Mouse (Mus musculus): ENCODE results near the gene Slc10a3. TPM values are rescaled to one million over a fixed set of nuclear protein-coding genes. Genes with fewer than 3 reads are reported as not detected.

Gene Slc10a3
- polyA plus RNA-seq, 1 experiment from 2014 or later, result 16.6 TPM

- H3K27ac ChIP-seq, result no peak overlapping the region
- peak; percentile 65 for ATAC-seq
- H3K27me3 ChIP-seq (replicated peaks), result no peaks in the 10 kb centered on the region
- H3K4me1 ChIP-seq (replicated peaks), result no peaks in the 10 kb centered on the region
- H3K36me3 ChIP-seq, result no peaks in the 10 kb centered on the region
- peak overlapping the region; percentile 48 for H3K9ac ChIP-seq
- 24% methylated on average over 13 of the region's 13 CpGs for WGBS
- H3K4me3 ChIP-seq (replicated peaks), result peak overlapping the region; percentile 42
- H3K4me2 ChIP-seq (replicated peaks), result peak overlapping the region; percentile 64
- H3K9me3 ChIP-seq, result no peaks in the 10 kb centered on the region
Observed at GRCm38 (mm10) chrX:74352645-74353466, 20.3 kb downstream of the Slc10a3 start.

GRCm38 (mm10) chrX:74330166-74330930, 42.8 kb downstream of the Slc10a3 start:
- H3K36me3 ChIP-seq, result no peaks in the 10 kb centered on the region
- H3K9me3 ChIP-seq, result no peaks in the 10 kb centered on the region
- H3K4me1 ChIP-seq (replicated peaks), result peaks cover 11% of the 10 kb centered on the region; the same call in 1 of the 2 replicates
- ATAC-seq, result no peak
- no peaks in the 10 kb centered on the region for H3K27me3 ChIP-seq (replicated peaks)
- peak overlapping the region; percentile 62 for H3K4me2 ChIP-seq (replicated peaks)
- no peak overlapping the region; the same call in 1 of the 2 replicates for H3K9ac ChIP-seq
- no peak overlapping the region; the same call in 1 of the 2 replicates for H3K4me3 ChIP-seq (replicated peaks)
- no peak overlapping the region for H3K27ac ChIP-seq
- WGBS, result 30% methylated on average over 2 of the region's 2 CpGs

GRCm38 (mm10) chrX:74329215-74329671, 43.9 kb downstream of the Slc10a3 start:
- ATAC-seq, result peak; percentile 52
- WGBS, result 22% methylated on average over 10 of the region's 10 CpGs
- H3K9ac ChIP-seq, result peak overlapping the region; percentile 56

GRCm38 (mm10) chrX:74328725-74329161, 44.4 kb downstream of the Slc10a3 start, which contains the start of gene Plxna3:
TSS of gene Plxna3 (plus strand) at chrX:74329066.
- WGBS, result 20% methylated on average over 27 of the region's 30 CpGs
- H3K4me3 ChIP-seq (replicated peaks), result peak within 1 kb of the TSS; percentile 44

More at GRCm38 (mm10) chrX:74329215-74329671, 43.9 kb downstream of the Slc10a3 start:
- no peaks in the 10 kb centered on the region for H3K27me3 ChIP-seq (replicated peaks)
- peak overlapping the region; percentile 62 for H3K4me2 ChIP-seq (replicated peaks)
- H3K4me3 ChIP-seq (replicated peaks), result peak overlapping the region; percentile 44
- H3K4me1 ChIP-seq (replicated peaks), result peaks cover 11% of the 10 kb centered on the region; the same call in 1 of the 2 replicates
- H3K9me3 ChIP-seq, result no peaks in the 10 kb centered on the region
- H3K27ac ChIP-seq, result no peak overlapping the region
- H3K36me3 ChIP-seq, result no peaks in the 10 kb centered on the region

More at GRCm38 (mm10) chrX:74328725-74329161, 44.4 kb downstream of the Slc10a3 start, which contains the start of gene Plxna3:
- Histone ChIP-seq H3K27ac (peak within 1 kb of the TSS; percentile 73; the same call in 1 of the 2 replicates), H3K27me3 (replicated peaks) (no peaks in the 10 kb centered on the region), H3K9ac (peak within 1 kb of the TSS; percentile 56), H3K9me3 (no peaks in the 10 kb centered on the region), H3K36me3 (no peaks in the 10 kb centered on the region), H3K4me2 (replicated peaks) (peak within 1 kb of the TSS; percentile 62), H3K4me1 (replicated peaks) (peaks cover 11% of the 10 kb centered on the region; the same call in 1 of the 2 replicates)
- ATAC-seq, result peak; percentile 97

Other genes with a start within 250 kb of the Slc10a3 start
- not detected in 2 replicates for gene Opn1mw, start 245.9 kb downstream of the Slc10a3 start, polyA plus RNA-seq (2015; fragmentation: Nextera tagmentation; extraction: Ambion mirVana)
- 10.7 and 10.9 TPM in 2 replicates for gene Mecp2, start 238.0 kb downstream of the Slc10a3 start, polyA plus RNA-seq (2015; fragmentation: Nextera tagmentation; extraction: Ambion mirVana)
- gene Tex28, start 205.5 kb downstream of the Slc10a3 start, polyA plus RNA-seq (2015; fragmentation: Nextera tagmentation; extraction: Ambion mirVana), result not detected in 2 replicates
- not detected in 2 replicates for gene Tktl1, start 196.1 kb downstream of the Slc10a3 start, polyA plus RNA-seq (2015; fragmentation: Nextera tagmentation; extraction: Ambion mirVana)
- 274 and 316 TPM in 2 replicates for gene Flna, start 123.5 kb downstream of the Slc10a3 start, polyA plus RNA-seq (2015; fragmentation: Nextera tagmentation; extraction: Ambion mirVana)
- gene Emd, start 118.7 kb downstream of the Slc10a3 start, polyA plus RNA-seq (2015; fragmentation: Nextera tagmentation; extraction: Ambion mirVana), result 21.7 and 25.7 TPM in 2 replicates
- gene Rpl10, start 102.5 kb downstream of the Slc10a3 start, polyA plus RNA-seq (2015; fragmentation: Nextera tagmentation; extraction: Ambion mirVana), result 818 and 879 TPM in 2 replicates
- 74.9 and 81.1 TPM in 2 replicates for gene Taz, start 91.4 kb downstream of the Slc10a3 start, polyA plus RNA-seq (2015; fragmentation: Nextera tagmentation; extraction: Ambion mirVana)
- gene Dnase1l1, start 91.0 kb downstream of the Slc10a3 start, polyA plus RNA-seq (2015; fragmentation: Nextera tagmentation; extraction: Ambion mirVana), result 11.0 TPM in 2 replicates
- 120 and 126 TPM in 2 replicates for gene Atp6ap1, start 76.3 kb downstream of the Slc10a3 start, polyA plus RNA-seq (2015; fragmentation: Nextera tagmentation; extraction: Ambion mirVana)
- 158 and 168 TPM in 2 replicates for gene Gdi1, start 68.4 kb downstream of the Slc10a3 start, polyA plus RNA-seq (2015; fragmentation: Nextera tagmentation; extraction: Ambion mirVana)
- 58.8 and 60.0 TPM in 2 replicates for gene Fam50a, start 60.3 kb downstream of the Slc10a3 start, polyA plus RNA-seq (2015; fragmentation: Nextera tagmentation; extraction: Ambion mirVana)
- 7.3 and 8.5 TPM in 2 replicates for gene Plxna3, start 44.3 kb downstream of the Slc10a3 start, polyA plus RNA-seq (2015; fragmentation: Nextera tagmentation; extraction: Ambion mirVana)
- gene Lage3, start 19.7 kb downstream of the Slc10a3 start, polyA plus RNA-seq (2015; fragmentation: Nextera tagmentation; extraction: Ambion mirVana), result 91.5 and 104 TPM in 2 replicates
- gene Ubl4a, start 131 bp downstream of the Slc10a3 start, polyA plus RNA-seq (2015; fragmentation: Nextera tagmentation; extraction: Ambion mirVana), result 65.1 and 66.8 TPM in 2 replicates
- gene Fam3a, start 19.9 kb upstream of the Slc10a3 start, polyA plus RNA-seq (2015; fragmentation: Nextera tagmentation; extraction: Ambion mirVana), result 29.5 and 32.0 TPM in 2 replicates
- 18.4 and 19.7 TPM in 2 replicates for gene Ikbkg, start 19.9 kb upstream of the Slc10a3 start, polyA plus RNA-seq (2015; fragmentation: Nextera tagmentation; extraction: Ambion mirVana)
- gene G6pdx, start 55.8 kb upstream of the Slc10a3 start, polyA plus RNA-seq (2015; fragmentation: Nextera tagmentation; extraction: Ambion mirVana), result 45.9 and 46.3 TPM in 2 replicates
- not detected in 2 replicates for gene Gm6880, start 108.0 kb upstream of the Slc10a3 start, polyA plus RNA-seq (2015; fragmentation: Nextera tagmentation; extraction: Ambion mirVana)
- not detected in 2 replicates for gene Olfr1326-ps1, start 201.5 kb upstream of the Slc10a3 start, polyA plus RNA-seq (2015; fragmentation: Nextera tagmentation; extraction: Ambion mirVana)
- not detected in 2 replicates for gene Olfr1325, start 219.3 kb upstream of the Slc10a3 start, polyA plus RNA-seq (2015; fragmentation: Nextera tagmentation; extraction: Ambion mirVana)